Mouse (Mus musculus) midbrain, embryonic 11.5 days (tissue): Measurements from ENCODE around the gene Kcp. TPM values are rescaled to one million over a fixed set of nuclear protein-coding genes. Genes with fewer than 3 reads are reported as not detected.

Source experiments
- ATAC-seq: fragments of 200-750 bp; cut with Nextera tagmentation; 2 replicates; pipeline ENCODE4 v1.8.0; 2017; ENCODE audit warnings: moderate TSS enrichment, moderate library complexity; ENCODE audit not compliant: low FRiP score
- DNase-seq: peaks from one replicate; pipeline ENCODE4 v3.0.0; 2015; ENCODE audit warnings: low spot score; ENCODE audit errors: missing footprints
- H3K27ac ChIP-seq: fragments of 300-500 bp; sonication (generic); 2 replicates; pipeline ENCODE4 v1.5.1; 2014; ENCODE audit warnings: low read depth, low read length
- H3K27me3 ChIP-seq: fragments of 300-500 bp; sonication (generic); 2 replicates; pipeline ENCODE4 v1.6.1; 2014; ENCODE audit warnings: mild to moderate bottlenecking, low read length, moderate library complexity, mixed read lengths; ENCODE audit not compliant: control insufficient read depth, insufficient read depth
- H3K36me3 ChIP-seq: fragments of 300-500 bp; sonication (generic); 2 replicates; pipeline ENCODE4 v1.6.1; 2014; ENCODE audit warnings: mild to moderate bottlenecking, low read length, moderate library complexity, mixed read lengths; ENCODE audit not compliant: control insufficient read depth, insufficient read depth
- H3K4me1 ChIP-seq: fragments of 300-500 bp; sonication (generic); 2 replicates; pipeline ENCODE4 v1.6.1; 2014; ENCODE audit warnings: low read length; ENCODE audit not compliant: control insufficient read depth, insufficient read depth
- H3K4me2 ChIP-seq: fragments of 300-500 bp; sonication (generic); 2 replicates; pipeline ENCODE4 v1.6.1; 2014; ENCODE audit warnings: mild to moderate bottlenecking, moderate library complexity
- H3K4me3 ChIP-seq: fragments of 300-500 bp; sonication (generic); 2 replicates; pipeline ENCODE4 v1.5.1; 2014; ENCODE audit warnings: low read depth, low read length
- H3K9ac ChIP-seq: fragments of 300-500 bp; sonication (generic); 2 replicates; pipeline ENCODE4 v1.6.1; 2014; ENCODE audit warnings: low read length
- H3K9me3 ChIP-seq: fragments of 300-500 bp; sonication (generic); 2 replicates; pipeline ENCODE4 v1.6.1; 2016; ENCODE audit warnings: low read length; ENCODE audit not compliant: control insufficient read depth
- WGBS: fragments of 180-500 bp; shearing (Covaris S2); extraction: QIAGEN DNeasy Blood & Tissue Kit; methylation state at CpG from one replicate; pipeline ENCODE4 v1.1.7; 2014; 5-methylcytosine and 5-hydroxymethylcytosine counted together
- polyA plus RNA-seq: library from polyadenylated mRNA; unstranded; fragments of >200 nt; fragmentation: Nextera tagmentation; extraction: Ambion mirVana; gene quantifications from 2 replicates; pipeline ENCODE4 v1.2.1, GENCODE M21; 2014

Gene Kcp
- polyA plus RNA-seq, 1 experiment from 2014 or later = 5.6 TPM

DNA sequence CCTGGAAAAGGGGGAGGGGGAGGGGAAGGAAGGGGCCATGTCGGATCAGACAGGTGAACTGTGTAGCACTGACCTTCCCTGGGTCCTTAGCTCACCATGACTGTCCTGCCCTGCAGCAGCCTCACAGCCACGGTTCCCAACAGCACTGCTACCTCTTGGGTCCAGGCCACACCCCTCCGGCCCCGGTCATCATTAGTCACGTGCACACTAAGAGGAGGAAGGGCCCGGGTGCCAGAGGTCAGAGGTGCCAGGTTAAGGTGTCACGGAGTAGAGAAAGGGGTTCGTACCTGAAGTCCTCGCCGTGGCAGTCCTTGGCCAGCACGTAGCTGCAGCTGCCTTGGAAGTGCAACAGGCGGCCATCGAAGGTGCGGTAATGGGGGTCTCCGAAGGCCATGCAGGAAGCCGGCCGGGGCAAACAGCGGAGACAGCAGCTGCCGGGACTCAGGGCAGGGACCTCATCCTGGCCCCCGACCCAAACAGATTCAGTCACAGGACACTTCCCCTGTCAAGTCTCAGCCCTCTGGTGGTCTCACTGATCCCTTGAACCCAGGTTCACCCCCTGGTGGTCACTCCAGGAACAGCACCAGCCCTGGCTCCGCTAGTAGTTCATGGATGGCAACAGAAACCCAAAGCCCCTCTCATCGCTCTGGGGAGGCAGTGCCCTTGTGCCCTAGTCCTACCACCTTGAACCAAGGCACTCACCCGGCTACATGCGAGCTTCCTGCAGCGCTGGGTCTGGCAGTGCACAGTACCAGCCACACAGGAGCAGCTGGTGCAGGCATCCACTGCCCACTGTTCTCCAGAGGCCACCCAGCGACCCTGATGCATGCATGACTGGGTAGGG is 22.8 kb downstream of the Kcp start:
- peak overlapping the region; percentile 64 for H3K4me2 ChIP-seq
- H3K36me3 ChIP-seq = no peaks in the 10 kb centered on the region
- peak overlapping the region; percentile 26; the same call in 1 of the 2 replicates for H3K4me3 ChIP-seq
- 7% methylated on average over 26 of the region's 26 CpGs for WGBS
- peaks cover 3% of the 10 kb centered on the region; the same call in 1 of the 2 replicates for H3K4me1 ChIP-seq
- DNase-seq = peak; percentile 99
- no peak overlapping the region for H3K27ac ChIP-seq
- no peaks in the 10 kb centered on the region for H3K9me3 ChIP-seq
- peak overlapping the region; percentile 36; the same call in 1 of the 2 replicates for H3K9ac ChIP-seq
- peak; percentile 76 for ATAC-seq
- H3K27me3 ChIP-seq = peaks cover 6% of the 10 kb centered on the region; the same call in 1 of the 2 replicates

DNA sequence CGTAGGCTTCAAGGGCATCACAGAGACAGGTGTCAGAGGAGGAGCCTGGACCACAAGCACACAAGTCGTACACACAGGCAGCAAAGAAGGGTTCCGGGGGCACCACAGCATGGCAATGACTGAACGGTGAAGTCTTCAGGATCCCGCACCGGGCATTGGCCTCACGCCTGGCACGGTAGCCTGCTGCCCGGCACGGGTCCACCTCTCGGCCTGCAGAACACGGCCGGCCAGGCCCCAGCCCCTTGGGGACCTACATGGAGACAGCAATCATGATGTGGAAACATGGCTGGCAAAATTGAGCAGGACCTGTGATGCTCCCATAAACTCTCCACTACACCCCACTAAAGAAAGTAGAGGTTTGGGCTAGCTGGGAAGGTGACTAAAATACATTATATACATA is 25.1 kb downstream of the Kcp start:
- peaks cover 6% of the 10 kb centered on the region; the same call in 1 of the 2 replicates for H3K27me3 ChIP-seq
- WGBS = 95% methylated on average over 13 of the region's 13 CpGs

DNA sequence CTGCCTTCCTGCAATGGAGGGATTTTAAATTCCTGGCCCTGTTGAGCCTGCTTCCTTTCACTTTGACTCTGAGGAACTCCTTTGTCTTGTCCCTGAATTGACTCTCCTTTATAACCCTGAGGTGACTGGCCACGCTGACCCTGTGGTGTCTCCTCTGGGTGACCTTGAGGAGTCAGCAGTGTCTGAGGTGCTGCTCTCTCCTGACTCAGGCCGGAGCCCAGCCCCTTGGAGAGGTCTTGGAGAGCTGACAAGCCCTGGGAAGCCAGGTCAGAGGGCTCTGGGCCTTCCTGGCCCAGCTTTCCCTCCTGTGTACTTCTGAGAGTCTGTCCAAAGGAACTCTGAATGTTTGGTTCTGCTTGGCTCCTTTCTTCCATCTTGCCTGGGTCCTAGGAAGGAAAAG is 33.0 kb downstream of the Kcp start:
- WGBS = 63% methylated on average over 2 of the region's 2 CpGs
- ATAC-seq (no peak), DNase-seq (no peak)
- Histone ChIP-seq H3K4me2 (no peak overlapping the region), H3K27ac (no peak overlapping the region), H3K4me1 (peaks cover 6% of the 10 kb centered on the region), H3K4me3 (no peak overlapping the region), H3K27me3 (no peaks in the 10 kb centered on the region; the same call in 1 of the 2 replicates), H3K9ac (no peak overlapping the region), H3K9me3 (no peaks in the 10 kb centered on the region), H3K36me3 (no peaks in the 10 kb centered on the region; the same call in 1 of the 2 replicates)

More for the DNA sequence above, 25.1 kb downstream of the Kcp start:
- DNase-seq (peak; percentile 19), ATAC-seq (no peak)
- no peaks in the 10 kb centered on the region for H3K9me3 ChIP-seq
- peaks cover 3% of the 10 kb centered on the region; the same call in 1 of the 2 replicates for H3K4me1 ChIP-seq
- no peaks in the 10 kb centered on the region for H3K36me3 ChIP-seq
- no peak overlapping the region for H3K4me3 ChIP-seq
- no peak overlapping the region for H3K4me2 ChIP-seq
- no peak overlapping the region for H3K9ac ChIP-seq
- H3K27ac ChIP-seq = no peak overlapping the region

DNA sequence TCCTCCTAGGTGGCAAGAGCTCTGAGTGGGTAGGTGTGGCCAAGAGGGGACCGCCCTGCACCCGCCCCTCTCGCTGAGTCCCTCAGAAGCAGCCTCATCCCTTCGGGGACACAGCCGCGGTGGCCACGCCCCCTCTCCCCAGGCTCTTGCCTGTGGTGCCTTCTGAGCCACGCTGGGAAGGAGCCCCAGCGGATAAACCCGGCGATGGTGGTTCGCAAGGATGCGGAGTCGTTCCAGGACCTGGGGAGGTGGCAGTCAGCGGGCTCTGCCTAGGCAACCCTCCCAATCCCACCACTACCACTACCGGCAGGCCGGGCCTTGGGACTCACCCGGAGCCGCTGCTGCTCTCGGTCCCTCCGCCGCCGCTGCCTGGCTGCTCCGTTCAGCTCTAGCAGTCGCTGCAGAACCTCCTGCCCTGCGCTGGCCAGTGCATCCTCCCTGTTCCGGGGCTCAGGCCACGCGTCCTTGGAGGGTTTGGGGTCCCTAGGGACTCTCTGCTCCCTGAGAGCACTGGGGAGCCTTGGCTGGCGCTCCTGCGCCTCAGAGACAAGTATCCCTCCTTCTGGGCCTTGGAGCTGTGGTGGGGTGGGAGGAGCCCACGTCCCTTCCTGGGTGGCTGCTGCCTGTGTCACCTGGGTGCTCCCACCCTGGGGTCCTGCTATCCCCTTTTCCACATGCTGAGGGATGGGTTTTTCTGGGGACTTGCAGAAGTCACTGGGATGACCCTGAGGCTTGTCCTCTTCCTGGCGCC is 33.6 kb downstream of the Kcp start:
- Histone ChIP-seq H3K9me3 (no peaks in the 10 kb centered on the region), H3K27ac (no peak overlapping the region), H3K27me3 (no peaks in the 10 kb centered on the region; the same call in 1 of the 2 replicates), H3K4me3 (peak overlapping the region; percentile 36), H3K4me1 (peaks cover 6% of the 10 kb centered on the region), H3K4me2 (peak overlapping the region; percentile 69), H3K36me3 (no peaks in the 10 kb centered on the region; the same call in 1 of the 2 replicates), H3K9ac (peak overlapping the region; percentile 57)
- 3% methylated on average over 33 of the region's 33 CpGs for WGBS
- peak; percentile 94 for DNase-seq
- peak; percentile 95 for ATAC-seq

DNA sequence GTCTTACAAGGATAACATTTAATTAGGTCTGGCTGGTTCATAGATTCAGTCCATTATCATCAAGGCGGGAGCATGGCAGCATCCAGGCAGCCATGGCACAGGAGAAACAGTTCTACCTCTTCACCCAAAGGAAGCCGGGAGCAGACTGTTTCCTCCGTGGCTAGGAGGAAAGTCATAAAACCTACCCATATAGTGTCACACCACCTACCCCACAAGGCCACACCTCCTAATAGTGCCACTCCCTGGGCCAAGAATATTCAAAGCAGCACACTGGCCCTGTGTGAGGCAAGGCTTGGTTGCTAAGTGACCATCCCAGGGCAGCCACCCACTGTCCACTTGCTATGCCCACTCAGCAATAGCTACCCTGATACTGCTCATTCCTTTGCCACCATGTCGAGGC is 36.6 kb downstream of the Kcp start, which contains the start of gene Atp6v1fnb:
Gene Atp6v1fnb (plus strand): TSS at position 301 of the 400 bp plus-strand sequence.
- no peaks in the 10 kb centered on the region for H3K9me3 ChIP-seq
- peaks cover 12% of the 10 kb centered on the region for H3K4me1 ChIP-seq
- no peak within 1 kb of the TSS for H3K9ac ChIP-seq
- no peak within 1 kb of the TSS for H3K27ac ChIP-seq
- no peak within 1 kb of the TSS for H3K4me2 ChIP-seq
- DNase-seq (no peak), ATAC-seq (no peak)
- no peaks in the 10 kb centered on the region; the same call in 1 of the 2 replicates for H3K36me3 ChIP-seq
- H3K4me3 ChIP-seq = no peak within 1 kb of the TSS
- WGBS = 91% methylated on average over 4 of the region's 4 CpGs
- no peaks in the 10 kb centered on the region; the same call in 1 of the 2 replicates for H3K27me3 ChIP-seq

DNA sequence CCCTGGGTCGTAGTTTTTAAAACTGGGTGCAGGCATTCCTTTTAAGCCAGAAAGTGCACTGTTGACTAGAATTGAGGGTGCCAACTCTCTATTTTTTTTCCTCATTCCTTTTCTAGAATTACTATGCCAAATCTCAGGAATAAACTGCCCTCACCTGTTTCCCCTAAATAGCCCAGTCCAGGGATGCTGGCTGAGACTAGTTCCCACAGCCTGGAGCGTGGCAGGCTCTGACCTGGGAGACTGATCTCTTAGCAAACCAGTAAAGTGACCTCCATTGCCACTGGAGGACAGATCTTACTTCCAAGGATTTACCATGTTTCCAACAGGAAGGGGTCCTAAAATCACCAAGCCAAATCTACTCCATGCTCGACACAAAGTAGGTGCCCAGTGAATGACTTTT is 38.9 kb downstream of the Kcp start:
- H3K4me2 ChIP-seq = peak overlapping the region; percentile 72
- no peaks in the 10 kb centered on the region for H3K27me3 ChIP-seq
- H3K4me1 ChIP-seq = peaks cover 10% of the 10 kb centered on the region
- no peaks in the 10 kb centered on the region for H3K9me3 ChIP-seq
- peak overlapping the region; percentile 65; the same call in 1 of the 2 replicates for H3K4me3 ChIP-seq
- no peak overlapping the region for H3K9ac ChIP-seq
- no peak overlapping the region for H3K27ac ChIP-seq
- DNase-seq (peak; percentile 64), ATAC-seq (no peak)
- WGBS = 88% methylated on average over 3 of the region's 3 CpGs
- no peaks in the 10 kb centered on the region; the same call in 1 of the 2 replicates for H3K36me3 ChIP-seq

DNA sequence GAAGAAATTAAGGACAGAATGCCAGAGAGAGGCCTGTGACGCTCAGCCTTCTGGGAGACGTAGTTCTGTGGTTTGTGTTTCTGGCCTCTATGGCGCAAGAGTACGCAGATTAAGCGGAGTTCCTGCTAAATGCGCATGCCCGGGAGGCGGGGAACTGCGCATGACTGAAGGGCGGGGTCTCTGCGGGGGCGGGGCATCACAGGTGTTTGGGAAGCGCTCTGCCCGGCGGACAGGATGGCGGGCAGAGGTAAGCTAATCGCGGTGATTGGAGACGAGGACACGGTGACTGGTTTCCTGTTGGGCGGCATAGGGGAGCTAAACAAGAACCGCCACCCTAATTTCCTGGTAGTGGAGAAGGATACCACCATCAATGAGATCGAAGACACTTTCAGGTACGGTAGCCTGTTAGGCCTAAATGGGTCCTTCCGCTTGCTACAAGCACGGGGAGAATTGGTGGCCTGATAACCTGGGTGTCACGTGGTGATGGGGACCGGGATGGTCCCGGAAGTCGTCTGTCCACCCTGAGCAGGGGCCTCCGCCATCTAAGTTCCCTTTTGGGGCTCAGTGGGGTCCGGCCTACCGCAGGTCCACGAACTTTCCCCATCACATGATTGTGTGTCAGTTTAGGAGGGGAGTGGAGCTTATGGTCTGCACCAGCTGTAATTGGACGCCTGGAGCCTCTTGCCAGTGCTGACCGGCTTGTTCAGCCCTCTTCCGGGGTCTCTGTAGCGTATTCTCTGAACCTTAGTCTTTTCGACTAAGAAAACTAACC is 40.0 kb downstream of the Kcp start, which contains the start of gene Atp6v1f:
Gene Atp6v1f (plus strand): TSS at position 136 of the 772 bp plus-strand sequence.
- Histone ChIP-seq H3K27me3 (no peaks in the 10 kb centered on the region), H3K4me2 (peak within 1 kb of the TSS; percentile 72), H3K36me3 (no peaks in the 10 kb centered on the region; the same call in 1 of the 2 replicates), H3K9ac (peak within 1 kb of the TSS; percentile 66), H3K27ac (no peak within 1 kb of the TSS), H3K4me3 (peak within 1 kb of the TSS; percentile 65), H3K9me3 (no peaks in the 10 kb centered on the region), H3K4me1 (peaks cover 6% of the 10 kb centered on the region)
- WGBS = under 1% methylated on average over 39 of the region's 39 CpGs
- DNase-seq (peak; percentile 99), ATAC-seq (peak; percentile 94)

DNA sequence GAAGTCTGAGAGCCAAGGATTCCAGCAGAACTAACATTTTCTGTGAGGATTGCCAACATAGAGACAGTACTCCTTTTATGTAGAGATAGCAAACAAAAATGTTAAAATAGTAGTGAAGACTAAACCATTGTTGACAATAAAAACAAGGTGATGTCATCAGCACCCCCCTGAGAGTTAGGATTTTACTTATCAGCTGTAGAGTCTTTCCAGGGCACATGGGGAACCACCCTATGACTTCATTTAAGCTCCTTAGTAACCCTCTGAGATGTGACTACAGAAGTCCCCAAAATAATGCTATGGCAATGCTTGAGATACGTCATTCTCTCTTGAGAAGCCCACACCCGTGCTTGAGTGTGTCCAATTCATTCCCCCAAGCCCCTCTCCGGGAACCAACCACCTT is 44.4 kb downstream of the Kcp start:
- Histone ChIP-seq H3K27me3 (no peaks in the 10 kb centered on the region), H3K4me2 (no peak overlapping the region), H3K36me3 (no peaks in the 10 kb centered on the region), H3K27ac (no peak overlapping the region), H3K9me3 (no peaks in the 10 kb centered on the region), H3K4me1 (peaks cover under 1% of the 10 kb centered on the region; the same call in 1 of the 2 replicates), H3K4me3 (no peak overlapping the region), H3K9ac (no peak overlapping the region)
- WGBS = 72% methylated on average over 3 of the region's 3 CpGs
- no peak for DNase-seq
- no peak for ATAC-seq
